Mouse (Mus musculus) embryo, embryonic 9.5 days (tissue): ENCODE measurements at regions not wholly inside any gene's neighbourhood (a gene's known extent, or its start where the extent isn't known, plus 50 kb on each side); places are given as distances from the start of the nearest gene placed in this dataset.

Experiments used
- DNase-seq: peaks from one replicate; pipeline ENCODE4 v3.0.0-alpha.2; 2017; ENCODE audit errors: extremely low spot score

- DNase-seq = no peak
These were observed 175.9 kb upstream of the Jarid2 start for GRCm38 (mm10) chr13:44553363-44553762.

GRCm38 (mm10) chr13:44554686-44555463, 174.4 kb upstream of the Jarid2 start:
- no peak for DNase-seq

- no peak for DNase-seq
These were observed 173.3 kb upstream of the Jarid2 start for GRCm38 (mm10) chr13:44555979-44556378.

- DNase-seq = no peak
These were observed 171.2 kb upstream of the Jarid2 start for GRCm38 (mm10) chr13:44558051-44558450.

- no peak for DNase-seq
These were observed 170.6 kb upstream of the Jarid2 start for GRCm38 (mm10) chr13:44558491-44559177.

GRCm38 (mm10) chr13:44559178-44559565, 170.1 kb upstream of the Jarid2 start:
- no peak for DNase-seq

GRCm38 (mm10) chr13:44559706-44560105, 169.6 kb upstream of the Jarid2 start:
- DNase-seq = no peak

GRCm38 (mm10) chr13:44564705-44565104, 164.6 kb upstream of the Jarid2 start:
- DNase-seq = no peak

- no peak for DNase-seq
These were observed 161.6 kb upstream of the Jarid2 start for GRCm38 (mm10) chr13:44567696-44568095.

GRCm38 (mm10) chr13:44569241-44569778, 160.0 kb upstream of the Jarid2 start:
- no peak for DNase-seq

- DNase-seq = no peak
These were observed 155.8 kb upstream of the Jarid2 start for GRCm38 (mm10) chr13:44573463-44573862.

GRCm38 (mm10) chr13:44579215-44579614, 150.1 kb upstream of the Jarid2 start:
- no peak for DNase-seq

- no peak for DNase-seq
These were observed 149.0 kb upstream of the Jarid2 start for GRCm38 (mm10) chr13:44580156-44580736.

GRCm38 (mm10) chr13:44580767-44581166, 148.5 kb upstream of the Jarid2 start:
- DNase-seq = no peak

GRCm38 (mm10) chr13:44581947-44582766, 147.1 kb upstream of the Jarid2 start:
- no peak for DNase-seq

- DNase-seq = peak; percentile 42
These were observed 146.5 kb upstream of the Jarid2 start for GRCm38 (mm10) chr13:44582767-44583085.

GRCm38 (mm10) chr13:44583614-44584013, 145.7 kb upstream of the Jarid2 start:
- no peak for DNase-seq

- no peak for DNase-seq
These were observed 145.1 kb upstream of the Jarid2 start for GRCm38 (mm10) chr13:44584151-44584550.

- DNase-seq = no peak
These were observed 144.7 kb upstream of the Jarid2 start for GRCm38 (mm10) chr13:44584551-44584950.

GRCm38 (mm10) chr13:44587846-44588245, 141.4 kb upstream of the Jarid2 start:
- no peak for DNase-seq

- DNase-seq = no peak
These were observed 134.6 kb upstream of the Jarid2 start for GRCm38 (mm10) chr13:44594645-44595044.

GRCm38 (mm10) chr13:44597666-44598065, 131.6 kb upstream of the Jarid2 start:
- DNase-seq = no peak
